Mouse (Mus musculus): ENCODE results near the gene Ppp1r14a.
A peak's percentile ranks its signal among the peaks of the same experiment; 100 is the strongest.

Gene Ppp1r14a

GRCm38 (mm10) chr7:29280801-29281200, 8.3 kb upstream of the Ppp1r14a start:
- DNase-seq, result peak; percentile 61

- peak; percentile 87 for DNase-seq
Observed at GRCm38 (mm10) chr7:29281201-29282073, 7.7 kb upstream of the Ppp1r14a start, which contains the start of gene Spint2. TSS of gene Spint2 (minus strand) at chr7:29281912.

- no peak for DNase-seq
Observed at GRCm38 (mm10) chr7:29282074-29282554, 7.0 kb upstream of the Ppp1r14a start.

- no peak for DNase-seq
Observed at GRCm38 (mm10) chr7:29283876-29284275, 5.2 kb upstream of the Ppp1r14a start.

- DNase-seq, result no peak
Observed at GRCm38 (mm10) chr7:29284523-29284922, 4.6 kb upstream of the Ppp1r14a start.

GRCm38 (mm10) chr7:29287481-29287880, 1.6 kb upstream of the Ppp1r14a start:
- no peak for DNase-seq

GRCm38 (mm10) chr7:29288079-29288478, 1.0 kb upstream of the Ppp1r14a start:
- DNase-seq, result no peak

GRCm38 (mm10) chr7:29289856-29290255, 748 bp downstream of the Ppp1r14a start:
- DNase-seq, result no peak

- peak; percentile 65 for DNase-seq
Observed at GRCm38 (mm10) chr7:29290691-29291485, 1.8 kb downstream of the Ppp1r14a start.

- DNase-seq, result peak; percentile 84
Observed at GRCm38 (mm10) chr7:29291616-29292457, 2.7 kb downstream of the Ppp1r14a start.

GRCm38 (mm10) chr7:29292458-29293098, 3.5 kb downstream of the Ppp1r14a start:
- DNase-seq, result no peak

GRCm38 (mm10) chr7:29293131-29294065, 4.3 kb downstream of the Ppp1r14a start:
- peak; percentile 48 for DNase-seq

GRCm38 (mm10) chr7:29294111-29294761, 5.1 kb downstream of the Ppp1r14a start:
- DNase-seq, result no peak

- DNase-seq, result peak; percentile 44
Observed at GRCm38 (mm10) chr7:29295861-29296647, 6.9 kb downstream of the Ppp1r14a start.

GRCm38 (mm10) chr7:29296998-29297397, 7.9 kb downstream of the Ppp1r14a start:
- peak; percentile 81 for DNase-seq

- peak; percentile 78 for DNase-seq
Observed at GRCm38 (mm10) chr7:29301127-29301566, 12.0 kb downstream of the Ppp1r14a start.

GRCm38 (mm10) chr7:29302641-29303040, 13.5 kb downstream of the Ppp1r14a start:
- DNase-seq, result peak; percentile 58

- peak; percentile 94 for DNase-seq
Observed at GRCm38 (mm10) chr7:29303738-29304462, 14.8 kb downstream of the Ppp1r14a start, which contains the start of gene Dpf1. TSS of gene Dpf1 (plus strand) at chr7:29303951.
